Mouse (Mus musculus) gastrocnemius, adult 2 months (tissue): ENCODE data around the gene Rundc3a. TPM values are rescaled to one million over a fixed set of nuclear protein-coding genes. Genes with fewer than 3 reads are reported as not detected.

Experiments
- DNase-seq: peaks from one replicate; pipeline ENCODE4 v3.0.0; 2022
- H3K27ac ChIP-seq: fragments of 200-600 bp; 2 replicates; pipeline ENCODE4 v1.8.1; 2022; ENCODE audit warnings: mild to moderate bottlenecking
- H3K4me3 ChIP-seq: fragments of 200-600 bp; 2 replicates; pipeline ENCODE4 v1.8.1; 2022; ENCODE audit warnings: mild to moderate bottlenecking, moderate library complexity
- CTCF ChIP-seq: fragments of 200-600 bp; IDR thresholded peaks from 2 replicates; pipeline ENCODE4 v1.8.1; 2022; ENCODE audit warnings: antibody characterized with exemption, mild to moderate bottlenecking, moderate library complexity
- intact Hi-C: fragments of 180-260 bp; cut with DNase I; formaldehyde crosslinking; loops from one replicate; pipeline ENCODE4 v1.15.1; 2025
- total RNA-seq, 2 experiments: library from RNA; stranded (reverse); gene quantifications; 2 replicates each; pipeline ENCODE4 v1.2.3; 2021

Rundc3a gene
- total RNA-seq, 2 experiments from 2014 or later: not detected

DNA sequence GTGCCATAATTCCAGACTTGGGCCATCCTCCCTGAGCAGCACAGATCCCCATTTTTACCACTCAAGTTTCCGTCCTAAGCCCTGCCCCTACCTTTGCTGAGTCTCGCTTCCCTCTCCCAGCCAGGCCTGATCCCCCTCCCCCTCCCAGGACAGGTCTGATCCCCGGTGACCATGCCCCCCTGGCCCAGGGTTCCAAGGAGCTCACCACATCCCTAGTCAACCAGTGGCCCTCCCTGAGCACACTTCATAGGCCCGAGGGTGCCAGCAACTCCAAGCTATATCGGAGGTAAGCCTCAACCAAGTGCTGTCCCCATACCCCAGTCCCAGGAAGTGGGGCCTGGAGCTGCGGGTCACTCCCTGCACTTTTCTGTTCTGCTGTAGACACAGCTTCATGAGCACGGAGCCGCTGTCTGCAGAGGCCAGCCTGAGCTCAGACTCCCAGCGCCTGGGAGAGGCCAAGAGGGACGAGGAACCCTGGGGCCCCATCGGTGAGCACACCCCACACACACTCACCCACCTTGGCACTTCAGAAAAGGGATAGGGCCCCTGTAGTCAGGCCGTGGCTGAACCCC is 7.4 kb downstream of the Rundc3a start:
- intact Hi-C loops: loop anchor here (5.0 kb wide), 1 partner anchor 63 kb away; no protein-coding TSS in a partner anchor
- no peak overlapping the region for H3K4me3 ChIP-seq
- TF ChIP-seq CTCF: no peak
- DNase-seq: no peak
- no peak overlapping the region for H3K27ac ChIP-seq

DNA sequence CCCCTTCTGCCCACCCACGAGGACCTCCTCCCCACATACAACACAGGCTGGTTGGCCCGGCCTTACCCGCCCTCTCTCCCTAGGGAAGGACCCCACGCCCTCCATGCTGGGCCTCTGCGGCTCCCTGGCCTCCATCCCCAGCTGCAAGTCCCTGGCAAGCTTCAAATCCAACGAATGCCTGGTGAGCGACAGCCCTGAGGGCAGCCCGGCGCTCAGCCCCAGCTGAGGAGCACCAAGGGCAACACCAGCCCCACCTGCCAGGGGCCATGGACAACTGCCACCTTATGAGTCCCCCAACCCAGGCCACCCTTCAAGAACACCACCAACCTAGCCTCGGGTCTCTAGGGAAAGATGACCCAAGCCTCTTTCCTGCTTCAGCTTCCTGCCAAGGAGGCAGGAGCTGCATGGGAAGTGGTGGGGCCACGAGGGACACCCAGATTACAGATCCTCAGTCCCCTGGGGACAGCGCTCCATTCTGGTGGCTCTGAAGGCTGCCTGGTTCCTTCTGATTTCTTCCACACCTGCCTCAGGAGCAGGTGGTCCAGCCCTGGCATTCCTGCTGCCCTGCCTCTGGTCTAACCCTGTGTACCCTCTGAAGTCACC is 8.8 kb downstream of the Rundc3a start:
- H3K4me3 ChIP-seq: no peak overlapping the region
- TF ChIP-seq CTCF: no peak
- intact Hi-C loops: loop anchor here (5.0 kb wide), 1 partner anchor 65 kb away; no protein-coding TSS in a partner anchor
- H3K27ac ChIP-seq: no peak overlapping the region
- no peak for DNase-seq

DNA sequence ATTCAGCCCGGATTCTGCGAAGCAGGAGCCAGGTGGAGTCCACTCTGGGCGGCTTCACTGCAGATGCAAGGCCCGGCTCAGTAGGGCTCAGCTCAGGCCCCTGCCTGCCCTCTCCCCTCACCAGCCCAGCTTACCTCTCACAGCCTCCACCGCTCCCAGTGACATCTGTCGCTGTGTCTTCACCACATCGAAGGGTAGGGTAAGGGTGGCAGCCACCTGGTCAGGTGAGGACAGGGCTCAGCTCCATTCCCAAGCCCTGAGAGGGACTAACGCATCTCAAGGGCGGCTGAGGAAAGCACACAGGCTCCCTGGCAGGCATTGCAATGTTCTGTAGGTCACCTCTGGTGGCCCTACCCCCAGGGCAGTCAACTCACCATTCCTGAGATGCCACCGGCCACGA is 10.5 kb downstream of the Rundc3a start:
- intact Hi-C loops: loop anchor here (5.0 kb wide), 1 partner anchor 66 kb away; no protein-coding TSS in a partner anchor
- H3K27ac ChIP-seq: no peak overlapping the region
- no peak for TF ChIP-seq CTCF
- H3K4me3 ChIP-seq: no peak overlapping the region
- no peak for DNase-seq

DNA sequence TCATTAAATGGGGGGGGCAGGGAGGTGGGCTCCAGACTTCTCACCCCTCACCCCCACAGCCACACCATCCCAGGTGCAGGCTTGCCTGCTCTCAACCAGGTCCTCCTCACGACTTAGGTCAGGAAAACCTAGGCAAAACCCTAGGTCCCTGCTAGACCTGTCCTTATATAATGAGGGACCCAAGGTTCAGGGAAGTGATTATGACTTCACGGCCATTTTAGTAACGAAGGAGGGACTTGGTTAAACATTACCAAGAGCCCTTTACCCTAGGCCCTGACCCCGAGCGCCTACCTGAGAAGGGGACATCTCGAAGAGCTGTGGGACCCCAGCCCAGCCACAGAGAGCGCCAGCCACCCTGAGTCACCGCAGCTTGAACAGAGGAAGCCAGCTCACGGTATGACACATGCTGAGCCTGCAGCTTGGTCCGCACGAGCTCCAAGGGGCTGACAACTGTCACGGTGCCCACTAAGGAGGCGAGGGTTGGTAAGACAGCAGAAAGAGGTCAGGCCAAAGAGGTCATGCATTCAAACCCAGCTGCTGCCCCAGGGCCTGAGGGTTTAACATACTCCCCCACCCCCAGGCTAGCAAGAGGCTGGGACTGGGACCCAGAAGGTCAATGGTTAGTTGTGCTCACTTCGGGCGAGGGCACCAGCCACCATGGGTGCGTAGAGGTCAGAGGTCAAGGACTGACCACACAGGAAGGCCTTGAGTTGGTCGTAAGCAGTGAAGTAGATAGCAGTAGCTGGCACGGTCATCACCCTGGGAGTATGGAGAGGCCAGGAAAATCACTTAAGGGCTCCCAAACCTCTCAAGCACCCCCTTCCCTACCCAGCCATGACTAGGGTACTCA is 11.2 kb downstream of the Rundc3a start:
- H3K4me3 ChIP-seq: no peak overlapping the region
- DNase-seq: no peak
- TF ChIP-seq CTCF: no peak
- intact Hi-C loops: loop anchor here (5.0 kb wide), 1 partner anchor 67 kb away; no protein-coding TSS in a partner anchor
- no peak overlapping the region for H3K27ac ChIP-seq

DNA sequence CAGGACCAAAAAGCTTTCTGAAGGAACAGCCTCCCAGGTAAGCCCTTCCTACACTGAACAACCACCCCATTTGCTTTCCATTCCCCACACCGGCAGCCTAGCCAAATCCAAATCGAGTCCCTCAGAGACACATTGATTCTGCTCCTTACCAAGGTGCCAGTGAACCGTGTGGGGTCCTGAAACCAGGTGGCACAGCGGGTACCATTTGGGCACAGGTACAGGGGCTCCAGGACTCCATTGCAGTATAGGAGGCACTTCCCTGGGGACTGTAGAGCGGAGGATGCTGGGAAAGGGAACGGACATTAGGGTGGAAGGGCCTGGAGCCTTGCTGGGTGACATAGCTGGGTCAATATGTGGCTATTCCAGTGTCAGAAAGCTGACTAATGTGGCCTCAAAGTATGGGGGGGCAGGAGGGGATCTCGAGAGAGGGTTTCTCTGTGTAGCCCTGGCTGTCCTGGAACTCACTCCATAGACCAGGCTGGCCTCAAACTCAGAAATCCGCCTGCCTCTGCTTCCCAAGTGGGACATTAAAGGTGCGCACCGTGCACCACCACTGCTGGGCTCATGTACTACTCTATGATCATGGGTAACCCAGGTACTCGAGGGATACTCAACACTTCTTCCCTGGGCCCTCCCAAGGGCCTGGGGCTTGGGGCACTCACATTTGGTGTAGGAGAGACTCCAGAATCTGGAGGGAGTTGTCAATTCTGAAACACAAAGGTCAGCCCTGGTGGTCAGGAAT is 12.5 kb downstream of the Rundc3a start:
- no peak overlapping the region for H3K27ac ChIP-seq
- DNase-seq: no peak
- intact Hi-C loops: no loop called here
- no peak for TF ChIP-seq CTCF
- H3K4me3 ChIP-seq: peak overlapping the region; percentile 88

DNA sequence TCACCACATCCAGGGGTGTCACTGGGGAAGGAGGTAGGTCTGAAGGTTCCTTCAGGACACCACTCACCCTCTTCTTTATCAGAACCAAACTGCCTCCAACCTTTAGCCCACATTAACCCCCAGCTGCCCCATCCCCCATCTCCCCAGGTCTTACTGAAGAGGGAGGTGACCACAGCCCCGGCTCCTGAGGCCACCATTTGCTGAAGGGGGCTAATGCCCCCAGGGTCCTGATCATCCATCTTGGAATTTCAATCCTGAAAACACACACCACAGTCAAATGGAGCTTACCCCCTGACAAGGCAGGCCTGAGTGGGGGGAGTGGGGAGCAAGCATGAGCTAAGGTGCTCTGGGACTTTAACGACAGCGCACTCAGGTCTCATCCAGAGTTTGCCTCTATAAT is 13.2 kb downstream of the Rundc3a start:
- no peak for TF ChIP-seq CTCF
- H3K27ac ChIP-seq: peak overlapping the region; percentile 99
- DNase-seq: no peak
- intact Hi-C loops: no loop called here
- peak overlapping the region; percentile 88 for H3K4me3 ChIP-seq

DNA sequence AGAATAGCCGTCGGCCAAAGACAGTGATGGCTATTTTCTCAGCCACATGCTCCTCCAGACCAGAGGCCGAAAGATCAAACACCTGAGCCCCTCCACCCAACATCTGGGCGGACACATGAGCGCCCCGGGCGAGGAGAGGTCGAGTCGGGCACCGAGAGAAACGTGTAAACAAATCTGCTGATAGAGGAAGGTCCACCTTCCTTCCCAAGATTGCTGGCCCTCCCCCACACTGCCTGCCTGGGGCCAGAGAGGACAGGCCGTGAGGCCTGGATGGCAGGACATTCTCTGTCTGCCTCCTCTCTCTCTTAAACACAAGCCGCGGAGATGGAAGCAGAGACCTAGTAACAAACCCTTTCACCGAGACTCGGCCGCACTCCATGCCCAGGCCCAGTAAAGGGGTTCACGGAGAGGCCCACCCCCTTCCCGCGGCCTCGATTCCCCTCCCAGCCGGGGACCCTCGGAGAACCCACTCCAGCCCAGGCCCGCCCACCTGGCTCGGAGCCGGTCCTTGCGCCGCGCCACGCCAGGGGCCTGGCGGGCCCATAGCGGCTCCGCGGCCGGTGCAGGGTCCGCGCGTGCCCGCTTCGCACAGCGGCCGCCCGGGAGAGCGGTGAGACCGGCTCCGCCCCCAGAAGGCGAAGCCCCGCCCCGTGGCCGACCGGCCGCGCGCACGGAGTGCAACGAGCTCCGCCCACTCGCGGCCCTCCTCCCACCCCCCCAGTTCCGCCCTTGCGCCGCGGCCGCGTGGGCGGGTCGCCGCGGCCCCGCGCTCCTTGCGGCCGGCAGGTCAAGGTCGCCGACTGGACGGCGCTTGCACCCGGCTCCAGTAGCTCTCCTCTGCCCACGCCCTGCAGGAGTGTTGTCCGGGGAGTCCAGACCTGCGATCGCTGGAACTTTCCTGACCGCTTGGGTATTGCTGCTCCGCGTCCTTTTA is 14.0 kb downstream of the Rundc3a start:
- no peak for TF ChIP-seq CTCF
- Histone ChIP-seq H3K27ac (peak overlapping the region; percentile 99), H3K4me3 (peak overlapping the region; percentile 88)
- intact Hi-C loops: loop anchor here (1.0 kb wide), 1 partner anchor 88 kb away; the partner anchor contains the start of gene Ubtf
- DNase-seq: peak; percentile 98

DNA sequence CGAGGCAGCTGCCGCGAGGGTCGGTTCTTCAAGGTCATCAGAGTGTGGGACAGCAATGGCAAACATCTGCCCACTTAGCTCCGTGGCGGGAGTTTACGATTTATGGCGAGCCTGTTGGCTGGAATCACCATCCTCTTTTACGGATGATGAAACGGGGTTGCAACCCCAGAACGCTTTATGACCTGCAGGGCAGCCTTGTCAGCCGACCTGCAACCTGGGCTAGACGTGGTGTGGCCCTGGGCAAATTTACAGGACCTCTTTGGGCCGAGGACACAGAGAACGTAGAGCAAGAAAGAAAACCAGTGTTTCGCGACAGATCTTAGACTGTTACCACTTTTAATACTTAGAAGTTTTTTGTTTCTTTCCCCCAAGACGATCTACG is 14.6 kb downstream of the Rundc3a start, which contains the start of gene Slc25a39:
TSS of gene Slc25a39 (minus strand) at position 113 of the 382 bp plus-strand sequence.
- TF ChIP-seq CTCF: no peak
- H3K27ac ChIP-seq: peak within 1 kb of the TSS; percentile 99
- H3K4me3 ChIP-seq: peak within 1 kb of the TSS; percentile 88
- no peak for DNase-seq
- intact Hi-C loops: loop anchor here (1.0 kb wide), 1 partner anchor 89 kb away; the partner anchor contains the start of gene Ubtf

DNA sequence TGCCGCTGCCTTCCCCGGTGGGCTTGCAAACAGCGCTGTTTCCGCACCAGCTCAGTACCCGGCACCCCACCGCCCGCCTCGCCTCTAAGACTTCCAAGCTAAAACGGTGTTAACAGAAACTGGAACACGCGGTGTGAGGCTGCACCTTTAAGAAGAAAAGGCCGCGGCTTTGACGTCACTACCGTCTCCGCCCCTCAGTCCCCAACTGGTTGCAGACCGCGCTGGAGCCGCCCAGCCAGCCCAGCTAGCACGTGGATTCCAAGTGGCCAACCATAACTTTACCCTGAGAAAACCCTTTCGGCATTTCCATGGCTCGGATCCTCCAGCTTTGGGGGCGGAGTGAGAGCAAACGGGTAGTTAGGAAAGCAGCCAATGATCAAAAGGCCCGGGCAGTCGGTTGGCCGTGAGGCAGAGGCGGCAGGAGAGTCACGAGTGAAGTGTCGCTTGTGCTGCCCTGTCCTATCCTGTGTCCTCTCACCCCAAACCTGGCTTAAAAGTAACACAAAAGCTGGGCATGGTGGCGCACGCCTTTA is 15.2 kb downstream of the Rundc3a start:
- DNase-seq: peak; percentile 98
- Histone ChIP-seq H3K4me3 (peak overlapping the region; percentile 88), H3K27ac (peak overlapping the region; percentile 99)
- intact Hi-C loops: no loop called here
- TF ChIP-seq CTCF: no peak

DNA sequence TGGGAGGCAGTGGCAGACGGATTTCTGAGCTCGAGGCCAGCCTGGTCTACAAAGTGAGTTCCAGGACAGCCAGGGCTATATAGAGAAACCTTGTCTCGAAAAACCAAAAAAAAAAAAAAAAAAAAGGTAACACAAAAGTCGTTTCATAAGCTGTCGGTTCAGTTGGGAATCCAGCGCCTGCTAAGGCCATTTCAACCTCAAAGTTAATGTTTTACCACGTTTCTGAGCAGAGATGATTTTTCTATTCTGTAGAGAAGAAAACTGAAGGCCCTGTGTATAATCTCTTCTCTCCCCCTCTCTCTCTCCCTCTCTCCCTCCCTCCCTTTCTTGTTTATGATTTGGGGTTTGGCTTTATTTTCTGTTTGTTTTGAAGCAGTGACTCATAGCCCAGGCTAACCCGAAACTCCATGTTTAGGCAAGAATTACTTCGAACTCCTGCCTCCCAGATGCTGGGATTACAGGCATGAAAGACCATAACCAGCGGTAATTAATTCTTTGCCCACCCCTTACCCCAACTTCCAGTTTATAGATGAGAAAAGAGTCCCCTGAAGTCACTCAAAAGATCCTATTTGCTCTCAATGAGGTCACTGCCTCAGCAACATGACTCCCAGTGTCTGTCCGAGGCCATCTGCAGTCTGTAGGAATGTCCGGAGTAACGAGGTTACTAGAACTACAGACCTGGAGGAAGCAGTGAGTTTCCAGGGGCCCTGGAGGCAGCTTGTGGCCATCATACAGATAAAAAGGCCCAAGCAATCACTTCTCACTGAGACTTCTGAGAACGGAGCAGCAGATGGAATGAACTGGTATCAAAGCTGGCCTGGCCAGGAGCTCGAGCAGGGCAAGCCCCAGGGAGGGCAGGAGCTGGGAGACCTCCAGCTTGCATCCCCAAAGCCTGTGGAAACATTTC is 15.9 kb downstream of the Rundc3a start:
- TF ChIP-seq CTCF: no peak
- intact Hi-C loops: no loop called here
- DNase-seq: no peak
- Histone ChIP-seq H3K4me3 (peak overlapping the region; percentile 88), H3K27ac (peak overlapping the region; percentile 99)
